Mouse (Mus musculus) CD8-positive naive resting alpha-beta T cell, adult 2 months (primary cell): ENCODE measurements around the gene 1810062G17Rik.

ENCODE experiments used
- DNase-seq, 2 experiments: peaks; one replicate each; pipeline ENCODE4 v3.0.0; 2022; ENCODE audit warnings: low read depth in 2 of 2, low spot score in 2 of 2

Gene 1810062G17Rik

GRCm38 (mm10) chr3:36501546-36501945 lies 25.8 kb downstream of the 1810062G17Rik start:
- no peak for DNase-seq

- no peak for DNase-seq
These were observed 29.6 kb downstream of the 1810062G17Rik start for GRCm38 (mm10) chr3:36505306-36505705.

- DNase-seq, result no peak
These were observed 30.3 kb downstream of the 1810062G17Rik start for GRCm38 (mm10) chr3:36505809-36506735.

- DNase-seq, result no peak
These were observed 35.8 kb downstream of the 1810062G17Rik start for GRCm38 (mm10) chr3:36511491-36511890.

GRCm38 (mm10) chr3:36516196-36516595 lies 40.5 kb downstream of the 1810062G17Rik start:
- no peak for DNase-seq

- DNase-seq, result no peak
These were observed 45.6 kb downstream of the 1810062G17Rik start, which contains the start of gene Gm11549 for GRCm38 (mm10) chr3:36521073-36522060. Gene Gm11549 (minus strand): TSS chr3:36521813.

GRCm38 (mm10) chr3:36522137-36522536 lies 46.4 kb downstream of the 1810062G17Rik start:
- no peak for DNase-seq

- no peak for DNase-seq
These were observed 48.7 kb downstream of the 1810062G17Rik start for GRCm38 (mm10) chr3:36524466-36524865.

GRCm38 (mm10) chr3:36530345-36530744 lies 54.6 kb downstream of the 1810062G17Rik start:
- DNase-seq, result no peak

- no peak for DNase-seq
These were observed 55.0 kb downstream of the 1810062G17Rik start for GRCm38 (mm10) chr3:36530781-36531180.

- no peak for DNase-seq
These were observed 55.5 kb downstream of the 1810062G17Rik start for GRCm38 (mm10) chr3:36531242-36531641.
